Mouse (Mus musculus): Measurements from ENCODE around the gene 2810021J22Rik.

DNA sequence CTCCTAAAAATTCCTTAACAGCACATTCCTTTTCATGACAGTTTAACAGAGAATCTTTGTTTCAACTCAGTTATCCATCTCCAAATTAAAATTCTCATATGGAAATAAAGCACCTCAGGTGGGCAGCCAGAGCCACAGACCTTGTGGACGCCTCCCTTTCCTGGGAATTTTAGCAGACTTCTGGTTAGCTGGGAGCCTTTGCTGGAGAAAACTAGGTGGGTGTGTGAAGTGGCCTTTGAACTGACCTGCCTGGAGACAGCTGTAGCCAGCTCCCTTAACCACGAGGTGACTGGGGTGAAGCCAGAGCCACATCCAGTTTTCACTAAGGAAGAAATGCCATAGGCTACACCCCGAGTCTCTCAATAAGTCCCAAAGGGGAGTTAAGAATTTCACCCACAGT, 62.6 kb downstream of the 2810021J22Rik start:
- no peak for TF ChIP-seq POLR2A (IDR thresholded peaks at IDR 0.05; ENCODE audit: extremely low read depth, insufficient read depth, low read length)
- no peak for TF ChIP-seq CTCF (IDR thresholded peaks at IDR 0.05; ENCODE audit: extremely low read depth, insufficient read depth, low read length)

All from cortical plate, adult 2 months (tissue).